Mouse (Mus musculus) neural tube, embryonic 10.5 days (tissue): ENCODE results near the gene Egfem1.

Source experiments
- DNase-seq: peaks from one replicate; pipeline ENCODE4 v3.0.0-alpha.2; 2017; ENCODE audit warnings: low spot score; ENCODE audit errors: extremely low spot score

Egfem1 gene

DNA sequence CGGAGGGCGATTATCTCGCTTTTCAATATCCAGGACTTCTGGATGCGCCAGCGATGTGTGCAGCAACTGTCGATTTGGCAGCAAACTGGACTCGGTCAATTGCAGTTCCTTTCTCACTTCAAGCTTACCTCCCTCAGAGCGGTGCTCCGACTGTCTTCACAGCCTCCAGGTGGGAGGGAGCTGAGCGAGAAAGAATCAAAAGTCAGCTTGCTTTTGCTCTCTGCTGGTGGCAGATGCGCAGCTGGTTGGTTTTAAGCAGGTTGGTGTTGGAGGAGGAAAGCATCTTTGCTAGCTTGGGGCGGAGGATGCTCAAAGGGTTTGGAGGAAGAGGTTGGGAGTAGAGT is at the start of gene Egfem1:
Gene Egfem1, plus strand, starts transcription at position 72 of the 344 bp plus-strand sequence.
- DNase-seq: no peak

- DNase-seq: no peak
These were observed 48.7 kb upstream of the Egfem1 start for GRCm38 (mm10) chr3:29033107-29033506.

GRCm38 (mm10) chr3:29036146-29036545 is 45.7 kb upstream of the Egfem1 start:
- DNase-seq: no peak

DNA sequence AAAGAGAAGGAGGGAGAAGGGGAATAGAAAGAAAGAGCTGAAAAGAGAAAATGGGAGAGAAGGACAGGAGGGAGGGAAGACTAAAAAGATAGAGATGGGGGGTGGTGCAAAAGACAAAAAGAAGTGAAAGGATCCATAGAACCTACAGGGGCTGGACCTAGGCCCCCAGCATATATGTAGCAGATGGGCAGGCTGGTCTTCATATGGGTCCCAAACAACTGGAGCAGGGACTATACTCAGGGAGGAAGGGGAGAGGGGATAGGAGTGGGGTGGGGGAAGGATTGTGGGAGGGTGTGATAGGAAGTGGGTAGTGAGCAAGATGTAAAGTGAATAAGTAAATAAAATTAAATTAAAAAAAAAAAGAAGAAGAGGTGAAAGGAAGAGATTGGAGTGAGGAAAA is 45.2 kb upstream of the Egfem1 start:
- DNase-seq: no peak

DNA sequence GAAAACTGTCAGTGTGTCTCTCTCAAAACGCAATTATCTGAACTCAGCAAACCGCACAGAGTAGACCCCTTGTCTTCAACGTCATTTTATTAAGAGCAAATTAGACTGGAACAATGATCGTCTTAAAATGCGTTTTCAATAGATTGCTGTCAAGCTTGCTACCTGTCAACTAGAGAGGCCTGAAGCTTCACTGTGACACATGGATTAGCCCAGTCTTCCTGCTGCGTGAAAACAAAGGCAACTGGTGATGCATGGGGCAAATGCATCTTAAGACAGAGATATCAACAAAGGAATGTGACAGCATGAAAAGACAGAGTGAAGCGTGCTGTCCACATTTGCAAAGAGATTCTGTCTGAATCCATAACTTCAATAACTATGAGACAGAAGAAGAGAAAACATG is 41.8 kb upstream of the Egfem1 start:
- DNase-seq: no peak

DNA sequence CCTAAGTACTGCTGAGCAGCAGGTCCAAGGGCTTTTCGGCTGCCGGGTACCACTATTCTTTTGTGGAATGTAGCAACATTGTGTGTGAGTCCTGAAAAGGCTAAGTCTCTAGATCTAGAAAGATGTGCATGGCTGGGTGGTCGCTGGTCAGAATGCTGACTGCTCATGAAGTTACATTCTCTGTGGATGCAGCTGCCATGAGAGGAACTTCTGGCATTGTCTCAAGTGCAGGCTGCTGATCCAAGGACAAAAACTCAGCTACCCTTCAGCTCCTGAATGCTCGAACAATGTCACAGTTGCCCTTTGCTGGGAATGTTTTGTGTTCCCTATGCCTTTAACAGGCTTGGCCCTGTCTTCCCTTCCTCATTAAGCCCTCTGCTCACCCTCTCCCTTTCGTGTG is 35.5 kb upstream of the Egfem1 start:
- no peak for DNase-seq

- DNase-seq: no peak
These were observed 34.4 kb upstream of the Egfem1 start for GRCm38 (mm10) chr3:29047273-29047932.

DNA sequence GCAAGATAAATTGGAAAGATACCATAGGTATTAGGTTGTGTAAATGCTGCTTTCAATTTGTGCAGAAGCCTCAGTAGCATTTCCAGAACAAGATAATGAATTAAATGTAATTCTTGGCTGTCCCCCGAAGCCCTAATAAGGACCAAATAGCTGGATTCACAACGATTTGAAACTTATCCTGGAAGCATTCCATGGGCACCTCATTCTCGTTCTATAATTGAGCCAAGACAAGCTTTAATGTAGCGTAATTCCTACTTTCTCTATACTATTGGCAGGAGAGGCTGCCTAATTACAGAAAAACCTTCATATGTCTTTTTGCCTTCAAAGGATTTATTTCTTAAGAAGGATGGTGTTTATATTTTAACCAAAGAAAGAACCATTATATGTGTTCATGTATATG is 18.7 kb upstream of the Egfem1 start:
- DNase-seq: no peak

DNA sequence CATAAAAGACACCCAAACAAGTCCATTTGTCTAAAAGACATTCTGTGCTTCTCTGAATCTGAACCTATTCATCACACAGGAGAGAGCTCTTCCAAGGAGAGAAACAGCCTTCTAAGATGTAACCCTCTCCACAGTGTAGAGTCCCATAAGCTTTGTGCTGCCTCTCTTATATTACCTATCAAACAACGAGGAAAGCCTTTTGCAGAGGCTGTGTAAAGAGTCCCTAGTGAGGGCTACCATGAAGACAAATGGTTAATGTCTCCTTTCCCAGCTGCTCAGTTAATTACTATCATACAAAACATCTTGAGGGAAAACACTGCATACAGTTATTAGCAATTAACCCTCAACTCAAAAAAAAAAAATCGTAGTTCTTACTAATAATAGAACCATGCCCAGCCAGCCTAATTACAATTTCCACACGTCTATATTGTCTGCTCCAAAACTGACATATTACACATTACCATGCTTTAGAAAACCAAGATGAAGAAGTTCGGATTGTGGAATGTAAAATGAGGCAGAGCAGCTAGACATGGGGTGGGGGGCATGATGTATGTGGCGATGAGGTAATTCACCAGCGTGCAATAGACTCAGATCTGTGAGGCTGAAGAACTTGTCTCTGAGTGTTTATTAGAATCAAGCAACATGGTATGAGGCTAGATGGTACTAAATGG is 13.3 kb upstream of the Egfem1 start:
- DNase-seq: no peak

DNA sequence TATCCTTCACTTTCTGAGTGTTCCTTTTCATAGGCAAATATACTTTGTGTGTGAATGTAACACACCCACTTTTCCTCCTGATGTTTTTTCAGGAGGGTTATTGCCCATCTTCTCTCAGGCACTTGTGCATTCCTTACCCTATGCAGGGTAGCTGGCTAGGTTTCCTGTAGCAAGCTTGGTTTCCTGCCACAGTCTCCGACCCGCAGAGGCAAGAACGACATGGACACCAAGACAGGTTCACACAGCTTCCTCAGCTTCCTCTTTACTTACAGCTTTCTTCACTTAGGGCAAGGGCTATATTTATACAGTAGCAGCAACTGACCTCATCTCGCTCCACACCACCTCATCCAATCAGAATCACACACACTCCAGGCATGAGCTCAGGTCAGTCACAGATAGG is 10.5 kb upstream of the Egfem1 start:
- no peak for DNase-seq

- peak; percentile 40 for DNase-seq
These were observed 306 bp upstream of the Egfem1 start for GRCm38 (mm10) chr3:29081517-29081916.

GRCm38 (mm10) chr3:29082296-29082995 is 623 bp downstream of the Egfem1 start:
- DNase-seq: peak; percentile 70

DNA sequence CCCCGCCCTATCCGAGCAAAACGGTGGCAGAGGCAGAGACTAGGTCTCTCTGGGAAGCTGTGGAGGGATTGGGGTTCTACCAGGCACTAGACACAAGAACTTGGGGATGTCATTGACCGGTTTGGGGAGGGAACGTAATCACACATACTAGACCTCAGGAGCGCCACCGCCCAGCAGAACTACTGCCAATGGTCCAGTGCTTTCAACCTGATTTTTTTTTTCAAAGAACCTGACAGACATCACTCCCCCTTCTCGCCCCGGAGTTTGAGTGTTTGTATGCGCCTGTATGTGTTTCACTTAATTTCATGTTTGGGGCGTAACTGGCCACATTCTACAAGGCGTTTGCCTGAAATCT is 1.1 kb downstream of the Egfem1 start:
- no peak for DNase-seq

DNA sequence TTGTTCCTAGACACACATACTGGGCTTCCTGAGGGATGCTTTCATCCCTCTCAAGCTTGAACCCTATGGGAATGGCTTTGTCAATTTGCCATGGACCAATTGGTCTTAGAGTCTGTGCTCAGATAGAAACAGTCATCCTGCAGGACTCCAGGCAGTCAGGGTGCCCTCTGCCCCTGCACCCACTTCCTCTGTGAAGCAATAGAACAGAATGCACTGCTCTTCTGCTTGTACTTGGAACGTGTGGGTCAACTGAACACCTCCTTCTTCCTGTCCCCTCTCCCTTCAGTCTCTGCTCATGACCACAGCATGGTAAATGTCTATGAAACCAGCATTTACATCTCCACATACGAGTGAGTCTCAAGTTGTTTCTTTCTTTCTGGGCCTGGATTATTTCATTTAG is 16.6 kb downstream of the Egfem1 start:
- no peak for DNase-seq

- no peak for DNase-seq
These were observed 24.3 kb downstream of the Egfem1 start for GRCm38 (mm10) chr3:29106016-29106723.

GRCm38 (mm10) chr3:29107134-29107533 is 25.3 kb downstream of the Egfem1 start:
- no peak for DNase-seq

- no peak for DNase-seq
These were observed 28.5 kb downstream of the Egfem1 start for GRCm38 (mm10) chr3:29110321-29110720.

DNA sequence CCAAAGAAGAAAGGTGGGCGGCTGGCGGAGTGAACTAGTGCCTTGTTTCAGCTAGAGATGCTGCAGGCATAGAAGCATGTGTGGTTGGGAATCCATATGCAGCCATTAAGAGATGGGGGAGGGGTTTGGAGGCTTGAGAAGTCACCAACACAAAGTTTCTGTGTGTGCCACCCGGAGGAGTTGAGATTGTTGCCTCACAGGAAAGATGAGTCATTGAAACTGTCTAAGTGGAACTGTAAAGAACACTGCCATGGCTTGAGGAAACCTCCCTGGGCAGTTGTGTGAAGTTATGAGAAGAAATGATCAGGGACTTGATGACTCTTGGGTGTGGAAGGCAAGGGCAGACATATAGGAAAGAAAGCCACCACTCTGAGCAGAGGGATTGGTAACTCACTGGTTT is 32.7 kb downstream of the Egfem1 start:
- no peak for DNase-seq

DNA sequence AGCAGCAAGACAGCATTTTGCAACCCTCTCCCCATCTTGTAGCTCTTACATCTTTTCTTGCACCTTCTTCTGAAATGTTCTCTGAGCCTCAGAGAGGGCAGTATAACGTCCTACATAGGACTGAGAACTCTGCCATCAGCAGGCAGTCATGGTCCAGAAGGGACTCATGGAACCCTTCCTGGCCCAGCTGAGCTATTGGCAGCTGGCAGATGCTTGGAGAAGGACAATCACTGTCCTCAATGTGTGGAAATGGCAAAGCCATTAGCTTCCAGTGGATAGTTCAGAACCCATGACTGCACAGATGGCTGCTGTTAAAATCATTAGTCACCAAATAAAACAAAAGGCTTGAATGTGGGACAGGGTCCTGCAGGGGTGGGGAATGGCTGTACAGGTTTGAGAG is 35.6 kb downstream of the Egfem1 start:
- DNase-seq: no peak

- no peak for DNase-seq
These were observed 40.7 kb downstream of the Egfem1 start for GRCm38 (mm10) chr3:29122556-29122955.

DNA sequence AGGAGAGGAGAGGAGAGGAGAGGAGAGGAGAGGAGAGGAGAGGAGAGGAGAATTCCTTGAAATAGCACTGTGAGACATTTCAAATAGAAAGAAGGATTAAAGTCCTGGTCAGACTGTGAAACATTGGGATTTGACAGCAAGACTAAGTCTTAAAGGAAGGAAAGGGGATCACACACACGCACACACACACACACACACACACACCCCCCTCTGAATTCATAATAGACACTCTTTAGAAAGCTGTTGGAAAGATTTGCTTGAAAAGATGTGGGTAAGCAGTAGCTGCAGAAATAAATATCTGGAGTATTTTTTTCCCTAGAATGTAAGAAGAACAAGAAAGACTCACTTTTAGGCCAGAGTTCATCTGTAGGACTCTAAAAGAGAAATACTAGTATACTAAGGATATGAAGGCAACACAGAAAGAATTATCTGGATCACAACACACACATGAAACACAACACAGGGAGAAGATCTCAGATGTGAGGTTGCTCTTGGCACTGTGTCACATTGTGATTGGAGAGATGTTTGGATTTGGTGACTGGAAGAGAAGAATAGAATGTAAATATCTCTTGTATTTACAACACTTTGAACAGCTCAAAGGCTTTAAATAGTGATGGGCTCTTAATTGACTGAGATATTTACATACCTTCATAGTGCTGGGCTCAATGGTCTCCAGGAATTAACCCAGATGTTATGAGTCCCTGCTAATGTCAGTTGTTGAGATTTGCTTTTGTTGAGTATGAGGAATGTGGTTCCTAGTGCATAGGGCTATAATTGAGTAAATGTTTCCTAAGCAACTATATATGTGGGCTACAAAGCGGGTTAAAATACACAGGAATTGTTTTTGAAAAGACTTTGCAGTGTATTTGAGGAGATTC is 50.5 kb downstream of the Egfem1 start:
- no peak for DNase-seq
